Mouse (Mus musculus) gastrocnemius, postnatal 4 days (tissue): ENCODE results near the gene H1fx. TPM values are rescaled to one million over a fixed set of nuclear protein-coding genes. Genes with fewer than 3 reads are reported as not detected.
"Not testable (repeated sequence)": the region's sequence is repeated elsewhere in the genome, so short reads cannot be mapped to it uniquely, and the experiment has no call there.

Source experiments
- DNase-seq, 2 experiments: peaks; one replicate each; pipeline ENCODE4 v3.0.0; 2021 to 2022; ENCODE audit warnings: low spot score in 2 of 2, mixed read lengths in 2 of 2
- long read RNA-seq, 2 experiments: library from polyadenylated mRNA; stranded (forward); transcript quantifications; one replicate each; pipeline ENCODE4 v2.0.0; 2021
- total RNA-seq, 2 experiments: library from RNA; stranded (reverse); gene quantifications; 2 replicates each; pipeline ENCODE4 v1.2.3; 2021

Gene H1fx
- 10 to 100 TPM; 31.9 to 40.7 TPM for total RNA-seq
- long read RNA-seq, experiment 1, partial matches to known transcripts, result 0 of 4 reads
- long read RNA-seq, experiment 1, other reads (novel, unspliced or antisense), result 0 of 4 reads
- long read RNA-seq, experiment 2, transcript H1fx-201 (1 exons, 1,217 nt), result major isoform, 6 of 6 reads
- long read RNA-seq, experiment 2, partial matches to known transcripts, result 0 of 6 reads
- long read RNA-seq, experiment 2, other reads (novel, unspliced or antisense), result 0 of 6 reads

GRCm38 (mm10) chr6:87981547-87982256 is at the start of gene H1fx:
TSS of gene H1fx (minus strand) at chr6:87981637.
- DNase-seq, result peak; percentile 69 to 85

GRCm38 (mm10) chr6:88030432-88030831 is 49.0 kb upstream of the H1fx start:
- DNase-seq, result no peak

GRCm38 (mm10) chr6:88027390-88027789 is 46.0 kb upstream of the H1fx start:
- no peak for DNase-seq

GRCm38 (mm10) chr6:88023316-88023890 is 42.0 kb upstream of the H1fx start:
- DNase-seq, result no peak

GRCm38 (mm10) chr6:88019154-88019553 is 37.7 kb upstream of the H1fx start:
- no peak for DNase-seq

GRCm38 (mm10) chr6:88017821-88018220 is 36.4 kb upstream of the H1fx start:
- DNase-seq, result no peak

GRCm38 (mm10) chr6:88015797-88016196 is 34.4 kb upstream of the H1fx start:
- no peak for DNase-seq

- no peak for DNase-seq
These were observed 32.0 kb upstream of the H1fx start for GRCm38 (mm10) chr6:88013456-88013855.

- DNase-seq, result no peak
These were observed 31.2 kb upstream of the H1fx start for GRCm38 (mm10) chr6:88012601-88013000.

GRCm38 (mm10) chr6:88011106-88011505 is 29.7 kb upstream of the H1fx start:
- not testable (repeated sequence) for DNase-seq

- DNase-seq, result no peak
These were observed 27.8 kb upstream of the H1fx start for GRCm38 (mm10) chr6:88009209-88009608.

- DNase-seq, result not testable (repeated sequence)
These were observed 23.3 kb upstream of the H1fx start for GRCm38 (mm10) chr6:88004773-88005172.

GRCm38 (mm10) chr6:88003439-88003838 is 22.0 kb upstream of the H1fx start:
- DNase-seq, result no peak

- no peak for DNase-seq
These were observed 16.9 kb upstream of the H1fx start for GRCm38 (mm10) chr6:87998358-87998757.

GRCm38 (mm10) chr6:87997706-87998265 is 16.3 kb upstream of the H1fx start:
- peak; percentile 70 to 81 for DNase-seq

GRCm38 (mm10) chr6:87996606-87997005 is 15.2 kb upstream of the H1fx start:
- DNase-seq, result no peak

- no peak for DNase-seq
These were observed 14.1 kb upstream of the H1fx start for GRCm38 (mm10) chr6:87995519-87995918.

GRCm38 (mm10) chr6:87993790-87994571 is 12.5 kb upstream of the H1fx start:
- DNase-seq, result no peak

- DNase-seq, result no peak
These were observed 11.3 kb upstream of the H1fx start for GRCm38 (mm10) chr6:87992733-87993132.

- no peak for DNase-seq
These were observed 10.4 kb upstream of the H1fx start for GRCm38 (mm10) chr6:87991886-87992285.

- no peak for DNase-seq
These were observed 9.8 kb upstream of the H1fx start for GRCm38 (mm10) chr6:87991216-87991615.
